Mouse (Mus musculus): ENCODE measurements around the gene Cldn4. TPM values are rescaled to one million over a fixed set of nuclear protein-coding genes. Genes with fewer than 3 reads are reported as not detected.
"Not testable (repeated sequence)": the region's sequence is repeated elsewhere in the genome, so short reads cannot be mapped to it uniquely, and the experiment has no call there.

Gene Cldn4
- total RNA-seq, 2 experiments from 2014 or later = not detected

DNA sequence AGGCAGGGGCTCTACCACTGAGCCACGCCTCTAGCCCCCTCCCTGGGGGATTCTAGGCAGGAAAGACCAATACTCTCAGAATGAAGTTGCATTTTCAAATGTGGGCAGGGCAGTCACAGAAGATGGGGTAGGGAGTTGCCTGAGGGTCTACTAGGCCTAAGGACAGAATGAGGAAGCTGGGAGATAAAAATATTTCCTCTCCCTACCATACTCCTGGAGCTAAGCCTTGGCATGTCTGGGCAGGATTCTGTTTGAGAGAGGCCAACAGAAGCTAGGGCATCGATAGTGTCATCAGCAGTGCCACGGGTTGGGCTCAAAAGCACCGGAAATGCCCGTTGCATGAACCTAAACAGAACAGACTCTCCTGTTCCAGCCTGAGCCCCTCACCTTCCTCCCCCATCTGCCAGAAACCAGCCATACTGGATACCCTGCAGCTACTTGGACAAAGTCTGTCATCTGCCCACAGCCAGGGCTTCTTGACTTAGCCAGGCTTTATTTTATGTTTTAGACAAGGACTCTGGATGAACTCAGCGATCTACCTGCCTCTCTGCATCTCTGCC lies 10.0 kb downstream of the Cldn4 start:
- no peak for DNase-seq (ENCODE audit: low spot score in 2 of 2)
- intact Hi-C loops (cut with DNase I) = no loop called here

DNA sequence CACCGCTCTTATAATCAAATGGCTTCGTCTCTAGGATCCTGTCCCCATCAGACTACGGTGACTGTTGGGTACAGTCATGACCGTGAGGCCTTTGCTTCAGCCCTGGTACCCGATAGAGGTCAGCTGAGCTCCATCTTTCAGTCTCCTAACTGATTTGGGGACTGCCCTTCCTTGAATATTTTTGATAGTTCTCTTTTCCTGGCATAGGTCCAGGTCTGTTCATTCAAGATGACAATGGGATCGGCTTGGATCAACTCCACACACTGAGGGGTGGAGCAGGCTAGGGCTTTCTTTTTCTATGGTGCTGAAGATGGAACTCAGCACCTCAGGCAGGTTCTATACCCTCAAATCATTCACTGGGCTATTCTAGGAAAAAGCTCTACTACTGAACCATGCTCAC lies 10.7 kb downstream of the Cldn4 start:
- no peak for DNase-seq (ENCODE audit: low spot score in 2 of 2)
- intact Hi-C loops (cut with DNase I) = no loop called here

- intact Hi-C loops (cut with DNase I) = loop anchor here (5.0 kb wide), 1 partner anchor 33 kb away; no protein-coding TSS in a partner anchor
- no peak for DNase-seq (ENCODE audit: low spot score in 2 of 2)
Observed at GRCm38 (mm10) chr5:134934666-134935065, 12.1 kb downstream of the Cldn4 start.

GRCm38 (mm10) chr5:134933686-134934085 lies 13.0 kb downstream of the Cldn4 start:
- not testable (repeated sequence) for DNase-seq (ENCODE audit: low spot score in 2 of 2)
- intact Hi-C loops (cut with DNase I) = loop anchor here (5.0 kb wide), 1 partner anchor 34 kb away; no protein-coding TSS in a partner anchor

GRCm38 (mm10) chr5:134933281-134933680 lies 13.5 kb downstream of the Cldn4 start:
- intact Hi-C loops (cut with DNase I) = loop anchor here (5.0 kb wide), 1 partner anchor 34 kb away; no protein-coding TSS in a partner anchor
- DNase-seq (ENCODE audit: low spot score in 2 of 2) = no peak

GRCm38 (mm10) chr5:134932903-134933276 lies 13.8 kb downstream of the Cldn4 start:
- intact Hi-C loops (cut with DNase I) = loop anchor here (5.0 kb wide), 1 partner anchor 34 kb away; no protein-coding TSS in a partner anchor

GRCm38 (mm10) chr5:134932179-134932902 lies 14.4 kb downstream of the Cldn4 start, which contains the start of gene Mettl27:
TSS of gene Mettl27 (plus strand) at chr5:134932368.
- intact Hi-C loops (cut with DNase I) = loop anchor here (5.0 kb wide), 1 partner anchor 35 kb away; no protein-coding TSS in a partner anchor
- peak; percentile 82 to 91 for DNase-seq (ENCODE audit: low spot score in 2 of 2)

More at GRCm38 (mm10) chr5:134932903-134933276, 13.8 kb downstream of the Cldn4 start:
- peak; percentile 23 to 48 for DNase-seq (ENCODE audit: low spot score in 2 of 2)

GRCm38 (mm10) chr5:134929988-134930387 lies 16.7 kb downstream of the Cldn4 start:
- no peak for DNase-seq (ENCODE audit: low spot score in 2 of 2)
- intact Hi-C loops (cut with DNase I) = loop anchor here (5.0 kb wide), 1 partner anchor 37 kb away; no protein-coding TSS in a partner anchor

DNA sequence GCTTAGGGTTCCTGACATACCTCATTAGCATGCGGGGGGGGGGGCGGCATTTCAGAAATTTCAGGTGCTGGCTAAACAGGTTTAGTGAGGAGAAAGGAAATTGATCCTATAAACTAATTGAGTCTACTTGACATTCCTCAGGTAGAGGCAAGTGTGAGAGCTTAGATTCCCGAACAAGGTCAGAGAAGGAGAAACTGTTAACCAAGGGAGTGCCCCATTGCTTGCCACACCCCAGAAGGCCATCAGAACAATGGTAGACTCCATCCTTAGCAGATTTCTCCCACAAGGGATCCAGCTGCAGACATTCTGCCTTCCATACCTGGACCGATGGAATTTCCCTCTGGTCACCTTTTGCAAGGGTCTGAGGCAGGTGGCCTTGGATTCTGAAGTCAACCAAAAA lies 20.0 kb downstream of the Cldn4 start:
- intact Hi-C loops (cut with DNase I) = no loop called here
- DNase-seq (ENCODE audit: low spot score in 2 of 2) = no peak

- DNase-seq (ENCODE audit: low spot score in 2 of 2) = peak in 1 of 2 experiments; percentile 24
Observed at GRCm38 (mm10) chr5:134923141-134923540, 23.6 kb downstream of the Cldn4 start.

GRCm38 (mm10) chr5:134921106-134921505 lies 25.6 kb downstream of the Cldn4 start:
- no peak for DNase-seq (ENCODE audit: low spot score in 2 of 2)
- intact Hi-C loops (cut with DNase I) = no loop called here

More at GRCm38 (mm10) chr5:134923141-134923540, 23.6 kb downstream of the Cldn4 start:
- intact Hi-C loops (cut with DNase I) = no loop called here

GRCm38 (mm10) chr5:134920106-134920687 lies 26.5 kb downstream of the Cldn4 start:
- intact Hi-C loops (cut with DNase I) = no loop called here
- DNase-seq (ENCODE audit: low spot score in 2 of 2) = peak in 1 of 2 experiments; percentile 9

DNA sequence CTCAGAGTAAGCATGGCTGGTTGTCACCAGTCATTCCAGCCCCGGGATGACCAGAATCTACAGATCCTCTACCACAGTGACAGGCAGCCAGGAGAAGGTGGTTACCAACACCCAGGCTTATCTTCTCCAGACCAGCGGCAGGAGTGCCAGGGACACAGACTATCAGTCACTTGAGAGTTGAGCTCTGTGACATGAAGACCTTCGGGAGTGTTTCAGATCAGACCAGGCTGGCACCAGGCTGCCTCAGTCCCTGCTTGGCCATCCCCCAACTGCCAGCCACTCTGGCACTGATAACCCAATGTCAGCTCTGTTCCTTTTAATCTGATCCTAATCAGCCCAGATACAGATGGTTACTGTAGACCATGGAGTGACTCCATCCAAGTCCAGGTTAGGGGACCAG lies 27.6 kb downstream of the Cldn4 start:
- intact Hi-C loops (cut with DNase I) = no loop called here
- no peak for DNase-seq (ENCODE audit: low spot score in 2 of 2)

DNA sequence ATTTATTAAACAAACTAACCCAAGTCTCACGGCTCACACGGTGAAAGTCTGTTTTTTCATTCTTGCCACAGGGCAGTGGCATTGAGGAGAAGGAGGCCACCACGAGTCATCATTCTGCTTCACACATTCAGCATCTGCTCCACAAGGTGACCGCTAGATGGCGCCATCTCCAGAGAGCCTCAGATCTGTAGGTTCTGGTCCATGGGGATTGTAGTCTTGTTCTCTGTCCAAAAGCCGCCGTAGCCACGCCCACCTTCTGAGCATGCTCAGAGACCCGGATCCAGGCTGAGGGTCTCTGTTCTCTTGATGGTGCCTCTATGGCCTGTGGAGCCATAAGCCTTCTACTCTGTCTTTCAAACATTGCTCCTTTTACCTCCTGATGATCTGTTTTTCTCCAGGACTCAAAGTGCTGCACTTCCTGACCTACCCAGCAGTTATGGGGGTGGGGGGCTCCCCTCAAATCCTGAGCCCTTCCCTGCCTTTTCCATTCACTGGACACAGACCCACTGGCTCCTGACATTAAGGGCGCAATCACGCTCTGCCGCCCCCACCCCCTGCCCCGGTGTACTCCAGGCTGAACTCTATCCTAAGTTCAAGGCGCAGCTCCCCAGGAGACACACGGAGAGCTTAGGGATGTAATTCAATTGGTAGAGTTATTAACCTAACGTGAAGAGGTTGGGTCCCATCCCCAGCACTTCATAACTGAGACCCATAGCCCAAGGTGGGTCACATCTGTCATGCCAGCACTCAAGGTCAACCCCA lies 28.5 kb downstream of the Cldn4 start:
- DNase-seq (ENCODE audit: low spot score in 2 of 2) = peak; percentile 34 to 63
- intact Hi-C loops (cut with DNase I) = no loop called here

DNA sequence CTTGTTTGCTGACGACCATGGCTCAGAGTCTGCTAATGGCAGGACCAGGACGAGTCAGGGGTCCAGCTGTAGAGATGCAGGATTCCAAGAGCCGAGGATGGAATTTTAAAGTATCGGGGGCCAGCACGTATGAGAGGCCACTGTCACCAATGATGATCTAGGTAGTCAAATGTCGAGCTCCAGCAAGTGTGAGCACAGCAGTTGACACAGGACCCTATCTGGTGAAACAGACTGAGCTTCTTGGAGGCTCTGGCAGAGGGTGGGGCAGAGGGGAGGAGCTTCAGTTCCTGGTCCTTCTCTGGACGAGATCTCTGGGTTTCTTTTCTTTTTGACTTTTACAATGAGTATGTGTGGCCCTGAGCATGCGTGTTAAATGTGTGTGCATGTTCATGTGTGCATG lies 31.4 kb downstream of the Cldn4 start, which contains the start of gene Cldn13:
Cldn13 (minus strand) TSS at position 216 of the 400 bp plus-strand sequence.
- intact Hi-C loops (cut with DNase I) = no loop called here

DNA sequence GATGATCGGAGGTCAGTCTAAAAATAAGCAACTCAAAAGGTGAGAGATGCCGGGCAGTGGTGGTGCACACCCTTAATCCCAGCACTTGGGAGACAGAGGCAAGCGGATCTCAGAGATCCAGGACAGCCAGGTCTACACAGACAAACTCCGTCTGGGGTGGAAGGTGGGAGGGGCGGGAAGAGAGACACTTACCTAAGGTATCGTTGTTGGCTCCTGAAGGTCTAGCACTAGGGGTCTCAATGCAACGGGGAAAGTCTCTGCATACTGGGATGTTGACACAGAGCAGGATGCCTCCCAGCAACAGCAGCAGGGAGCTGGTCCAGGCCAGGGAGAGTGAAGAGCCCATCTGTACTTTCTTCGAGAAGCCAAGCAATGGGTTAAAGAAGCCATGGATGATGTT lies 32.2 kb downstream of the Cldn4 start:
- intact Hi-C loops (cut with DNase I) = no loop called here
- DNase-seq (ENCODE audit: low spot score in 2 of 2) = no peak

More for the DNA sequence above, 31.4 kb downstream of the Cldn4 start, which contains the start of gene Cldn13:
- DNase-seq (ENCODE audit: low spot score in 2 of 2) = no peak

- intact Hi-C loops (cut with DNase I) = no loop called here
- no peak for DNase-seq (ENCODE audit: low spot score in 2 of 2)
Observed at GRCm38 (mm10) chr5:134913753-134914152, 33.0 kb downstream of the Cldn4 start.

DNA sequence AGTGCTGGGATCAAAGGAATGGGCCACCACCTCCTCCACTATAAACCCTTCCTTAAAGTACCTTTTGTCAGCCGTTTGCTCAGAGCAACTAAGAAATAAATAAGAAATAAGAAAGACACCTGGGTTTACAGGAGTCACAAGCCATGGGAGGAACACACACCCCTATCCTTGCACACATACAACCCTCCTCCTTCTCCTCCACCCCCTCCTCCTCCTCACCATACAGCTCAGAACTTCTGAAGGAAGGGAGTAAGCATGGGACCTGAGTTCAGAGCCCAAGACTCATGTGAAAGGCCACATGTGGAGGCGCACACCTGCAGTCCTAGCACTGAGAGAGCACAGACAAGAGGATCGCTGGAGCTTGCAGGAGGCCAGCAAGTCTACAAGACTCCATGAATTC lies 33.4 kb downstream of the Cldn4 start:
- no peak for DNase-seq (ENCODE audit: low spot score in 2 of 2)
- intact Hi-C loops (cut with DNase I) = no loop called here

GRCm38 (mm10) chr5:134911901-134912300 lies 34.8 kb downstream of the Cldn4 start:
- intact Hi-C loops (cut with DNase I) = no loop called here

More at GRCm38 (mm10) chr5:134911901-134912300, 34.8 kb downstream of the Cldn4 start:
- no peak for DNase-seq (ENCODE audit: low spot score in 2 of 2)
